Mouse (Mus musculus) monocyte, adult 59 days (primary cell): ENCODE results near the gene Sypl2. TPM values are rescaled to one million over a fixed set of nuclear protein-coding genes. Genes with fewer than 3 reads are reported as not detected.

Experiments
- total RNA-seq, 2 experiments: library from RNA; stranded (reverse); gene quantifications; one replicate each; pipeline ENCODE4 v1.2.4; 2023

The Sypl2 gene
- total RNA-seq, result not detected

GRCm38 (mm10) chr3:108226558-108227350, at the start of gene Sypl2:
Gene Sypl2, minus strand, starts transcription at chr3:108226648.

GRCm38 (mm10) chr3:108256719-108257637, 30.5 kb upstream of the Sypl2 start, which contains the start of gene Psma5:
Gene Psma5, plus strand, starts transcription at chr3:108256926.

GRCm38 (mm10) chr3:108210771-108211139, 15.7 kb downstream of the Sypl2 start, which contains the start of gene Atxn7l2:
Gene Atxn7l2, minus strand, starts transcription at chr3:108210934.

GRCm38 (mm10) chr3:108200329-108201323, 25.8 kb downstream of the Sypl2 start, which contains the start of gene Cyb561d1:
Gene Cyb561d1, minus strand, starts transcription at chr3:108201212.

GRCm38 (mm10) chr3:108186098-108187047, 40.1 kb downstream of the Sypl2 start, which contains the start of gene Amigo1:
Gene Amigo1, plus strand, starts transcription at chr3:108186335.

Other genes with a start within 250 kb of the Sypl2 start
- under 1 TPM in 1 of 2 experiments, not detected in 1; 0.79 TPM for gene Gstm2, start 240.2 kb downstream of the Sypl2 start, total RNA-seq
- gene Gstm1, start 208.7 kb downstream of the Sypl2 start, total RNA-seq, result 100 to 1,000 TPM in 1 of 2 experiments, 10 to 100 TPM in 1; 97.1 to 125 TPM
- 1 to 10 TPM; 3.9 to 5.4 TPM for gene Gstm4, start 181.8 kb downstream of the Sypl2 start, total RNA-seq
- gene Ampd2, start 140.0 kb downstream of the Sypl2 start, total RNA-seq, result 10 to 100 TPM; 31.3 to 34.8 TPM
- gene Gnat2, start 133.9 kb downstream of the Sypl2 start, total RNA-seq, result not detected
- gene Gnai3, start 80.5 kb downstream of the Sypl2 start, total RNA-seq, result 10 to 100 TPM; 62.0 to 70.1 TPM
- gene Gpr61, start 71.8 kb downstream of the Sypl2 start, total RNA-seq, result not detected
- 1 to 10 TPM; 2.7 to 4.0 TPM for gene Amigo1, start 40.3 kb downstream of the Sypl2 start, total RNA-seq
- gene Cyb561d1, start 25.4 kb downstream of the Sypl2 start, total RNA-seq, result 10 to 100 TPM; 19.2 to 22.1 TPM
- 10 to 100 TPM; 16.7 to 17.0 TPM for gene Atxn7l2, start 15.7 kb downstream of the Sypl2 start, total RNA-seq
- gene Psma5, start 30.3 kb upstream of the Sypl2 start, total RNA-seq, result 10 to 100 TPM; 42.6 to 47.6 TPM
- 100 to 1,000 TPM; 125 to 140 TPM for gene Sort1, start 57.4 kb upstream of the Sypl2 start, total RNA-seq
- gene Mybphl, start 138.3 kb upstream of the Sypl2 start, total RNA-seq, result not detected
- 1 to 10 TPM in 1 of 2 experiments, under 1 TPM in 1; 0.76 to 2.1 TPM for gene Psrc1, start 157.2 kb upstream of the Sypl2 start, total RNA-seq
- 1 to 10 TPM; 1.0 to 1.8 TPM for gene Celsr2, start 188.9 kb upstream of the Sypl2 start, total RNA-seq
- 10 to 100 TPM; 78.4 to 82.3 TPM for gene Sars, start 218.6 kb upstream of the Sypl2 start, total RNA-seq